Mouse (Mus musculus) ZHBTc4 (cell line): ENCODE data around the gene Rpl3.

ENCODE experiments used
- DNase-seq: peaks from one replicate; pipeline ENCODE4 v3.0.0-alpha.2; 2011; ENCODE audit warnings: low read depth, low spot score

The Rpl3 gene

DNA sequence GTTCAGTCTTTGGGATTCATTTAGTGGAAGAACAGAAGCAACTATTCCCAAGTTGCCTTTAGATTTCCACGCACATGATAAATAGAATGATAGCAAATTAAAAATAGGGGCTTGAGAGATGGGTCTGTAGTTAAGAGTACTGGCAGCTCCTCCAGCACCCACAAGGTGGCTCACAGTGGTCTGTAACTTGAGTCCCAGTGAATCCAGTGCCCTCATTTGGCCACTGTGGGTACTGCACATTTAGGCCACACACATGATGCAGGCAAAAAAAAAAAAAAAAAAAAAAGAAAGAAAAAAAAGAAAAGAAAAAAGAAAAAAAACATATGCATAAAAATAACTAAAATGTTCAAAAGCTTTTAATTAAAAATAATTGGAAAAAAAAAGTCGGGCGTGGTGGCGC, 3.0 kb downstream of the Rpl3 start:
- peak; percentile 96 for DNase-seq

DNA sequence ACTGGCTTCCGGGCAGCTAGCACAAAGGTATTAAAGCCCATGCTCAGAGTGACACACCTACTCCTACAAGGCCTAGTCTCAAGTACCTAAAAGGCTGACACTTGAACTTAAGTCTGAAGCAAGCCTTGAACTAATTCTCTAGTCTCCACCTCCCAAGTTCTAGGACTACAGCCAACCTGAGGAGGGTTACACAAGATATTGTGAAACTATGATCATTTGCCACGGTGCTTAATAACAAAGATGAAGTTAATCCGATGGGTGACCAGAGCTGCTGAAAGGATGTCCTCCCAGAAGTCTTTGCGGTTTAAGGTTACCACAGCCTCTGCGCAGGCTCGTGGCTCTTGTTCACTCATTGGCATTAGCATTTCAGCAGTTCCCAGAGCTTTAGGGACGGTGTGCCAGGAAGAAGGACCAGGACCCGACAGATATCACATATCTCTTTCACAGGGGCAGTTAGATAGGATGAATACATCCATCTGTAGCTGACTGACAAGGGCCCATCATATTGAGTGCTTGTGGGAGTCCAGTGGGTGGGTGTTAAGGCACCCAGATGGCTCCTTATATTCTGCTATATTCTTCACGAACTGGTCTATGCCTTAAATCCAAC, 4.2 kb downstream of the Rpl3 start:
- no peak for DNase-seq

DNA sequence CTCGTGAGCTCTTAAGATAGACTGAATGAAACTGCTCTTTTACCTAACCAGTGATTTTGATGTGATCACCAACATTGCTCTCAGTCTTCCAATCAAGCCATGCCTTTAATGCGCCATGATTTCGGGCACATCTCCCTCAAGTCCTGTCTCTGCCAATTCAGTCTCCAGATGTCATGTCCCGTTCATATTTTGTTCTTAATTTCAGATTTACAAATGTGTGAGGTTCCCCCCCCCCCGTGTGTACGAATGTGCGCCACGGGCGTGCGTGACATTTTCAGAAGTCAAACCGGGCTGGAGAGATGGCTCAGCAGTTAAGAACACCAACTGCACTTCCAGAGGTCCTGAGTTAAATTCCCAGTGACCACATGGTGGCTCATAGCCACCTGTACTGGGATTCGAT, 7.9 kb downstream of the Rpl3 start:
- DNase-seq: no peak

DNA sequence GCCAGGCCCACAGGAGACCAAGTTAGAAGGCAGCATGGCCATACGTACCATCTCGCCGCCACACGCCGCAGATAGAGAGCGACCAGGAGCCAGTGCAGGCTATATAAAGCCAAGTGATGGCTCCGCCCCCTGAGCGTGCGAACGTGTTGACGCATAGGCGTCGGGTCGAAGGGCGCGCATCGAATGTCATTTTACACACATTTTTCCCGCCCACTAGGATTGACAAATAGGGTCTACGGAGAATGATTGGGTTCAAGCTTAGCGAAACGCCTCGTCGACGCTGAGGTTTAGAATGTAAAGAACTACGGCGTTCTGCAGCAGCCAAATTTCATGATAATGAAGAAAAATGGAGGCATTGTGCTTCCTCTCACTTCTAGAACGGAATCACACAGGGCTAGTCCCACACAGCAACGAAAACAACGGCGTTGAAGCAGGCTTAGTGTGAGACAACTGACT, 8.4 kb downstream of the Rpl3 start:
- DNase-seq: peak; percentile 99

- peak; percentile 59 for DNase-seq
These were observed 8.9 kb downstream of the Rpl3 start for GRCm38 (mm10) chr15:80082661-80083275.

GRCm38 (mm10) chr15:80081801-80082546, 9.7 kb downstream of the Rpl3 start:
- DNase-seq: peak; percentile 41

DNA sequence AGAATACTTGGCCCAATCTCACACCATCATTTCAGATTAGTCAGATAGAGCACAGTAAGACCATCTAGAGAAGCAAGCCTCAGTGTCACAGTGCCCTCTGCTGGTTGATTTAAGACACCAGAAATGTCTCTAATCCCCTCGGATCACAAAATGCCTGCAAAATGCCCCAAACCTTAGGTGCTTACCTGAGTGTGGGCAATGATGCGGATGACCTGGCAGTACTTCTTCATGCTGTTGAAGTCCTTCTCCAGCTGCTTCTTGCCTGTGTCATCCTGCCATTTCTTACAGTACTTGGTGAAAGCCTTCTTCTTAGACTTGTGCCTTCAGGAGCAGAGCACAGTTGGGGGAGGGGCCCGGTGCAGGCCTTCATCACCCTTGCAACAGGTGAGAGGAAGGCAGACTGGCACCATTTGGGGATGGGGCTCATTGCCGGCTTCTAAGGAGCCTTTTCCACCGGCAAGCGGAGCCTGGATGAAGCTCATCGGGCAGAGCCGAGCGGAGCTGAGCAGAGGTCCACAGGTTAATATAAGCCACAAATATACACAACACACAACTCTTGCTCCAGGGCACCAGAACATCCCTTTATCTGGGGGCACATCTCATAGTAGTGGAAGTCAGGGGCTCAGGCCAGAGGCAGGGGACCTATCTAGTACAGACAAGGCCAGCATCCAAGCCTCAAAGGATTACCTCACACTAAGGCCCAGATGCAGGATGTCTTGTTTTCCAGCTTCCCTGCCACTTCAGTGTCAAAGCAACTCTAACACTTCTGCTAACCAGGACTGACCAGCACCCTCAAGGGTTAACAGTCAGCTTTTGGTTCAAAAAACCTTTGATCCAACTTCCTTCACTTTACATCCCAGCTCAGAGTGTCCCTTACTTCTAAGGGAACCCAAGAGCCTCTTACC, 10.7 kb downstream of the Rpl3 start:
- peak; percentile 83 for DNase-seq

DNA sequence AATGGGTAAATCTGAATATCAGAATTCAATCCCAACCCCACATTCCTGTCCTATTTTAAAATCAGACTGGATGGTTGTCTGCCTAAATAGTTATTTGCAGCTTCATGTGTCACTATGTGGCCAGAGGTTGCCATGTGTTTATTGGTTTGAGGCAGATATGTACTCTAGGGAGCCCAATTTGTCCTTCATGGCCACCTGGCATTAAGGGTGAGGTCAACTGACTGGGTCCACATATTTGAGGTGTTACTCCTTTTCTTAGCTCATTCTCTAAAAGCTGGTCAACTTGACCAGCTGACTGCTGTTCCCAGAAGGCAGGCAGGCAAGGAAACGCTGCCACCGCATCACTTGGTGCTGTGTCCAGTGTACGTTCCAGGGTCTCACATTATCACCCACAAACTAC, 11.7 kb downstream of the Rpl3 start:
- peak; percentile 58 for DNase-seq

- DNase-seq: peak; percentile 52
These were observed 12.5 kb downstream of the Rpl3 start for GRCm38 (mm10) chr15:80079129-80079668.

DNA sequence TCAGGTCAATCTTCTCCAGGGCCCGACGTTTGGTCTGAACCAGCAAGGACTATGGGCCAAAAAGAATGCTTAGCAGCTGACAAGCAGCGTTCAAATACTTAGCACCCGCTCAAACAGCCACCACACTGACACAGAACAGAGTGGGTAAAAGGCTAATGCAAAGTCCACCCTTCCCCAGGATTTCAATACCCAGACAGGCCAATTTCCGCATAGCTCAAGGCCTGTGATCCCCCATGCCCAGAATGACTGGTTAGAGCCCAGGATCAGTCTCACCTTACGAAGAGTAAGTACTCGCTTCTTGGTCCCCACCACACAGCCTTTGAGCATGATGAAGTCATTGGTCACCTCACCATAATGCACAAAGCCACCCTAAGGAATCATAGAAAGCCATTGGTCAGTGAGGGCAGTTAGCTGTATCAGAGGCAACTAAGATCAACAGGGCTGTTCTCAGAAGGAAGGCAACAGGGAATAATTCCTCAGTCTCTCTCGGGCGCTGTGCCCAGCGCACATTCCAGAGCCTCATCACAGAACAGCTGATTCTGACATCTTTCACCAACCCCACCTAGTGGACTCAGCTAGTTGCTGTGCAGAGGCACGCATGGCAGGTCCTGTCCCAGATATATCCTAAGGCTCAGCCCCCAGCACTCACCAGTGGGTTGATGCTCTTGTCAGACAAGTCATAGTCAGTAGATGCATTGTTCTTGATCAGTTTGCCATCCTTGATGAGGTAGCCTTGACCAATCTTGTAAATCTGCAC, 13.4 kb downstream of the Rpl3 start:
- DNase-seq: peak; percentile 74

- DNase-seq: peak; percentile 94
These were observed 15.1 kb downstream of the Rpl3 start for GRCm38 (mm10) chr15:80076338-80077136.

DNA sequence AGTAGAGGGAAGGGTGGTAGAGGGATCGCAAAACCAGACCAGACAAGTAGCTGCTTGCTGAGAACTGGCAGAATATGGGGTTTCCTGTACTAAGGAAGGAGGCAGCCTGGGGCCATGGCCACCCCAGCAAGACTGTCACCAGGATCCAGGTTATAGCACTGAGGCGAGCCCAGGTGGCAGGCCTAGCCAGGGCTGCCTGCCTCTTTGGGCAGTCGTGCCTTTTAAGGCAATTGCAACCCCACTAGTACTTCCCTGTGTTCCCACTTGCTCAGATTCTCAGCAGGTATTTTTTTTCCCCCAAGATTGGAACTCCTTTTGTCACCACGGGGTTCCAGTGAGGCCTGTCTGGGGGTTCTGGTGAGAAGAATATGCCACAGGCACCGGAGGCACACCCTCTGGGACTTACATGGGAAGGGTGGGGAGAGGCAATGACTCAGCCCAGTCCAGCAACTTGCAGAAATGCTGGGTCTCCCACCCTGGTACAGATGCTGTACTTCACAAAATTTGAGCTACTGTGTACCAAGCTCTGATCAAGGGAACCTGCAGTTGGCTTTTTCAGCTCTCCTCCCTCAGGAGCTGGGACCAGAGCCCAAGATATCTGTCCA, 15.8 kb downstream of the Rpl3 start:
- DNase-seq: peak; percentile 94

GRCm38 (mm10) chr15:80075374-80075694, 16.3 kb downstream of the Rpl3 start:
- DNase-seq: no peak

- DNase-seq: no peak
These were observed 16.9 kb downstream of the Rpl3 start for GRCm38 (mm10) chr15:80074663-80075373.

- no peak for DNase-seq
These were observed 18.4 kb downstream of the Rpl3 start for GRCm38 (mm10) chr15:80073256-80073621.

DNA sequence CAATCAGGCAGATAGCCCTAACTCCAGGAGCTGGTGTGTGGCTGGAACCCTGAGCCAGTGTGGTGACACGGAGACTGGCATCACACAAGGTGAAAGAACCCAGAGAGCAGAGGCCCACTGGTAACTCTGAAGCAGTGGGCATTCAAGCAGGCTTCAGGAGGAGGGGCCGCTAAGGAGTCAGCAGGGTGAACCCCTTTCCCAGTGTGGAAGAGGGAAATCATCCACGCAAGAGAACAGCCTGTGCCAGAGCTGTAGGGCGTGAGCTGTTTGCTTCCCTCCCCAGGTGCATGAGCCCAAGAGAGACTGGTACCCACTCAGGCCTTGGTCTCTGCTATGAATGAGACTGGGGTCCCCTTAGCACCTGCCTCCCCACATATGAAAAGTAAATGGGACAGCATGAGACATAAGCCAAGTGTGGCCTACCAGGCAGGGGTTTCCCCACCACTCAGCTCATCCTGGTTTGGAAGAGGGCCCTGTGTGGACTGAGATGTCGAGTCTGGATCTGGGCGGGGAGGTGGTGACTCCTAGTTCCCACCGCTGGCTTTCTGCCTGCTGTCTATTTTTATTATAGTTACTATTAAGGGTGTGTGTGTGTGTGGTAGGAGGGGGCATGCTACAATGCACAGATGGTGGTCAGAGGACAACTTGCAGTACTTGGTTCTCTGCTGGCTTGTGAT, 19.0 kb downstream of the Rpl3 start:
- DNase-seq: no peak

- peak; percentile 62 for DNase-seq
These were observed 19.7 kb downstream of the Rpl3 start for GRCm38 (mm10) chr15:80071951-80072437.

GRCm38 (mm10) chr15:80070095-80070644, 21.5 kb downstream of the Rpl3 start:
- peak; percentile 54 for DNase-seq
